Mouse (Mus musculus) heart, postnatal 4 days (tissue): Measurements from ENCODE around the gene Spcs2. TPM values are rescaled to one million over a fixed set of nuclear protein-coding genes. Genes with fewer than 3 reads are reported as not detected.

ENCODE experiments used
- DNase-seq: peaks from one replicate; pipeline ENCODE4 v3.0.0; 2021
- total RNA-seq, 2 experiments: library from RNA; stranded (reverse); gene quantifications; 2 replicates each; pipeline ENCODE4 v1.2.3; 2021

Spcs2 gene
- 10 to 100 TPM; 64.0 to 68.1 TPM for total RNA-seq

GRCm38 (mm10) chr7:99863362-99863761 is at the start of gene Spcs2:
Gene Spcs2, minus strand, starts transcription at chr7:99863462.
- no peak for DNase-seq

GRCm38 (mm10) chr7:99911038-99911437 is 47.8 kb upstream of the Spcs2 start:
- no peak for DNase-seq

GRCm38 (mm10) chr7:99907463-99907862 is 44.2 kb upstream of the Spcs2 start:
- DNase-seq: no peak

GRCm38 (mm10) chr7:99906346-99906745 is 43.1 kb upstream of the Spcs2 start:
- no peak for DNase-seq

- DNase-seq: no peak
These were observed 41.3 kb upstream of the Spcs2 start for GRCm38 (mm10) chr7:99904421-99905005.

GRCm38 (mm10) chr7:99902918-99903665 is 39.8 kb upstream of the Spcs2 start:
- no peak for DNase-seq

GRCm38 (mm10) chr7:99902208-99902607 is 38.9 kb upstream of the Spcs2 start:
- no peak for DNase-seq

- no peak for DNase-seq
These were observed 33.6 kb upstream of the Spcs2 start for GRCm38 (mm10) chr7:99896905-99897304.

GRCm38 (mm10) chr7:99894478-99894877 is 31.2 kb upstream of the Spcs2 start:
- DNase-seq: no peak

- no peak for DNase-seq
These were observed 30.7 kb upstream of the Spcs2 start for GRCm38 (mm10) chr7:99893967-99894366.

- DNase-seq: no peak
These were observed 29.1 kb upstream of the Spcs2 start for GRCm38 (mm10) chr7:99892351-99892750.

GRCm38 (mm10) chr7:99891471-99891870 is 28.2 kb upstream of the Spcs2 start:
- no peak for DNase-seq

- no peak for DNase-seq
These were observed 27.0 kb upstream of the Spcs2 start for GRCm38 (mm10) chr7:99890168-99890755.

- no peak for DNase-seq
These were observed 26.1 kb upstream of the Spcs2 start for GRCm38 (mm10) chr7:99889175-99889880.

GRCm38 (mm10) chr7:99887743-99888142 is 24.5 kb upstream of the Spcs2 start:
- DNase-seq: no peak

GRCm38 (mm10) chr7:99887230-99887735 is 24.0 kb upstream of the Spcs2 start:
- DNase-seq: no peak

GRCm38 (mm10) chr7:99878254-99878653 is 15.0 kb upstream of the Spcs2 start:
- no peak for DNase-seq

- DNase-seq: peak; percentile 90
These were observed 13.1 kb upstream of the Spcs2 start for GRCm38 (mm10) chr7:99876345-99876744.

GRCm38 (mm10) chr7:99875891-99876290 is 12.6 kb upstream of the Spcs2 start:
- DNase-seq: no peak

- DNase-seq: no peak
These were observed 10.7 kb upstream of the Spcs2 start for GRCm38 (mm10) chr7:99873965-99874364.

- no peak for DNase-seq
These were observed 6.0 kb upstream of the Spcs2 start for GRCm38 (mm10) chr7:99869296-99869695.

- no peak for DNase-seq
These were observed 2.0 kb upstream of the Spcs2 start for GRCm38 (mm10) chr7:99865219-99865618.
